Mouse (Mus musculus) bone marrow macrophage, adult 2 months (primary cell): ENCODE results near the gene Slc16a9.

Experiments
- CTCF ChIP-seq: IDR thresholded peaks from 2 replicates; pipeline ENCODE4 v1.5.1; 2012; ENCODE audit warnings: low read depth, mild to moderate bottlenecking, low read length, moderate library complexity
- POLR2A ChIP-seq: IDR thresholded peaks from 2 replicates; pipeline ENCODE4 v1.6.1; 2012; ENCODE audit warnings: mild to moderate bottlenecking, low read depth, low read length, borderline replicate concordance

DNA sequence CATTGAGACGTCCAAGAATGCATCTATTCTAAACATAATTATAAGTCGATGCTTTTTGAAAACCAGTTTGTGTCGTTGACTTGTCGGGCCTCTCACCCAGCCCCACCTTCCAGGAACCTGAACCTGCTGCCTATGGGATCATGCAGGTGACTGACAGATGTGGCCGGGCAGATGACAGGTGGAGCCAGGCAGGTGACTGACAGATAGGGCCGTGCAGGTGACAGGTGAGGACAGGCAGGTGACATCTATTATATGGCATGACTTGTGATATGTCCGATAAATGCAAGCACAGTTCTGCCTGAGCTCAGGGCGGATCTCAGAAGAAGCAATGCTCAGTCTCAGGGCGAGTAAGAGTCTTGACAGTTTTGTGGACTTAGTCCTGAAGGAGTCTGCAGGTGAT, 33.6 kb upstream of the Slc16a9 start:
- TF ChIP-seq POLR2A (no peak), CTCF (no peak)
